ENCODE assay signal across 9 mouse cellular contexts in the genomic region with DNA sequence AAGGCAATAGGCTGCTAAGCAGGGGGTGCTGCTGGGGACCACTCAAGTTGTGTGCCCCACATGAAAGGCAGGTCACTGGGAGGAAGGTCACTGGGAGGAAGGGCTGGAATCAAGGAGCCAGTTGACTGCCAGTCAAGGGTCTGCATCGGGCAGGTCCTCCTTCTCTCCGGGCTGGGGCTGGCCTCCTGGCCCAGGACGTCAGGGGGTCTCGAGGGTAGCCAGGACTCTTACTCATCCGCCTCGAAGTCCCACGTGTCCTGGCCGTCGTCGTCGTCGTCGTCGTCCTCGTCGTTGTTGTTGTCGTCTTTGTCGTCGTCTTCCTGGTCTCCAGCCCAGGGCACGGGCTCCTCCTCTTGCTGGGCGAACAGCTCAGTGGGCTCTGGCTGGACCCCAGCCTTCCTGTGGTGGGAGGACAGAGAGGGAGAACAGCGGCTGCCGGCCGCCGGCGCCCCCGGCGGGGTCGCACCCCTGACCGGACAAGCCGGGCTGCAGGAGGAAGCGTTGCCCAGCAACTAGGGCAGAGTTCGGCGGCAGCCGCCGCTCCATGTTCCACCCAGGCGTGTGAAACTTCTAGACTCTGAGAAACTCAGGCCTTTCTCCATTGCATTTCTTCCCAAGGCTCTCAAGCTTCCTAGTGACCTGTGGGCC. TPM values are rescaled to one million over a fixed set of nuclear protein-coding genes. Genes with fewer than 3 reads are reported as not detected.
DNase-seq lines count a peak whose midpoint lies in the region; ATAC-seq and TF ChIP-seq lines count a peak whose summit lies in the region.
"Had no signal": no experiment of that assay in that cellular context is flagged by ENCODE, and none has a peak within 500 bp of the region (broad histone marks: within the 10 kb centered on the region; RNA-seq: fewer than 3 reads in every experiment).

No protein-coding gene starts in this region.

- peak overlapping the region; percentile 19 for H3K4me3 ChIP-seq in lung, adult 2 months (replicated peaks; ENCODE audit: extremely low read depth, low read depth, low read length)
- peak overlapping the region; percentile 22 for H3K4me3 ChIP-seq in embryonic facial prominence, embryonic 13.5 days
- H3K4me3 ChIP-seq in hindbrain, embryonic 15.5 days = peak overlapping the region; percentile 27
- H3K4me3 ChIP-seq in liver, embryonic 12.5 days = peak overlapping the region; percentile 33
- H3K4me3 ChIP-seq: megakaryocyte, embryonic 14.5 days had no signal

- no peaks in the 10 kb centered on the region for H3K27me3 ChIP-seq in embryonic facial prominence, embryonic 13.5 days
- no peaks in the 10 kb centered on the region for H3K27me3 ChIP-seq in hindbrain, embryonic 15.5 days
- peaks cover 21% of the 10 kb centered on the region for H3K27me3 ChIP-seq in liver, embryonic 12.5 days (replicated peaks)

- no peaks in the 10 kb centered on the region for H3K9me3 ChIP-seq in embryonic facial prominence, embryonic 13.5 days
- no peaks in the 10 kb centered on the region for H3K9me3 ChIP-seq in hindbrain, embryonic 15.5 days
- no peaks in the 10 kb centered on the region for H3K9me3 ChIP-seq in liver, embryonic 12.5 days (replicated peaks)
- H3K9me3 ChIP-seq: megakaryocyte, embryonic 14.5 days had no signal

- no peaks in the 10 kb centered on the region for H3K36me3 ChIP-seq in embryonic facial prominence, embryonic 13.5 days
- H3K36me3 ChIP-seq in hindbrain, embryonic 15.5 days = no peaks in the 10 kb centered on the region
- no peaks in the 10 kb centered on the region for H3K36me3 ChIP-seq in liver, embryonic 12.5 days

- peak overlapping the region; percentile 55 for H3K4me2 ChIP-seq in embryonic facial prominence, embryonic 13.5 days
- peak overlapping the region; percentile 59 for H3K4me2 ChIP-seq in hindbrain, embryonic 15.5 days
- H3K4me2 ChIP-seq in liver, embryonic 12.5 days = peak overlapping the region; percentile 62

- no peak for TF ChIP-seq POLR2A in lung, adult 2 months (IDR thresholded peaks at IDR 0.05; ENCODE audit: borderline replicate concordance, extremely low read depth, low read depth, low read length)

- ATAC-seq in embryonic facial prominence, embryonic 13.5 days (ENCODE audit: insufficient number of reproducible peaks, insufficient read depth, low FRiP score, low TSS enrichment, low read depth) = no peak
- ATAC-seq in hindbrain, embryonic 15.5 days (ENCODE audit: low FRiP score, low read depth) = peak; percentile 65; the same call in 1 of the 2 replicates
- no peak for ATAC-seq in liver, embryonic 12.5 days

- no peak overlapping the region for H3K27ac ChIP-seq in embryonic facial prominence, embryonic 13.5 days
- no peak overlapping the region for H3K27ac ChIP-seq in hindbrain, embryonic 15.5 days (replicated peaks)
- no peak overlapping the region for H3K27ac ChIP-seq in liver, embryonic 12.5 days

- DNase-seq in lung, adult 2 months = no peak
- DNase-seq in lung, postnatal 25 days (ENCODE audit: low spot score) = no peak
- DNase-seq in retina, postnatal 1 day = peak; percentile 50
- DNase-seq in layer of hippocampus, postnatal 25 days (ENCODE audit: extremely low spot score in 1 of 2, low spot score in 1 of 2) = no peak
- no peak for DNase-seq in right cerebral cortex, adult 2 months (ENCODE audit: low spot score in 2 of 2)

- TF ChIP-seq CTCF in lung, adult 2 months (IDR thresholded peaks at IDR 0.05; ENCODE audit: insufficient read depth, low read length) = no peak

- peaks cover 2% of the 10 kb centered on the region for H3K4me1 ChIP-seq in lung, adult 2 months (ENCODE audit: control insufficient read depth, insufficient read depth, low read length)
- peaks cover 5% of the 10 kb centered on the region; the same call in 1 of the 2 replicates for H3K4me1 ChIP-seq in embryonic facial prominence, embryonic 13.5 days
- peaks cover 8% of the 10 kb centered on the region; the same call in 1 of the 2 replicates for H3K4me1 ChIP-seq in hindbrain, embryonic 15.5 days (replicated peaks)
- peaks cover 9% of the 10 kb centered on the region for H3K4me1 ChIP-seq in liver, embryonic 12.5 days

- WGBS in lung, adult 2 months = 12% methylated on average over 37 of the region's 37 CpGs
- 42% methylated on average over 37 of the region's 37 CpGs for WGBS in embryonic facial prominence, embryonic 13.5 days
- 30% methylated on average over 37 of the region's 37 CpGs for WGBS in hindbrain, embryonic 15.5 days
- WGBS in liver, embryonic 12.5 days (ENCODE audit: insufficient replicate concordance) = 18% methylated on average over 34 of the region's 37 CpGs

- H3K9ac ChIP-seq in embryonic facial prominence, embryonic 13.5 days = peak overlapping the region; percentile 57
- no peak overlapping the region for H3K9ac ChIP-seq in hindbrain, embryonic 15.5 days
- H3K9ac ChIP-seq in liver, embryonic 12.5 days = no peak overlapping the region

RNA-seq across cellular contexts. Expression of gene Fam217a, which starts 7.5 kb away (rescaled TPM):
- polyA plus RNA-seq in lung, adult 2 months (2012; rRNA removed) = 0.11 TPM in 1 of 2 replicates, not detected in the other
- polyA plus RNA-seq in embryonic facial prominence, embryonic 13.5 days (2015; fragmentation: Nextera tagmentation; extraction: Ambion mirVana) = 0.73 and 0.87 TPM in 2 replicates
- polyA plus RNA-seq in hindbrain, embryonic 15.5 days (2015; fragmentation: Nextera tagmentation; extraction: Ambion mirVana) = 0.82 and 0.98 TPM in 2 replicates
- 0.51 and 0.66 TPM in 2 replicates for polyA plus RNA-seq in liver, embryonic 12.5 days (2016; fragmentation: Nextera tagmentation; extraction: Ambion mirVana)
- total RNA-seq in layer of hippocampus, postnatal 25 days (2021) = under 1 TPM; 0.30 to 0.87 TPM

RNA-seq across cellular contexts. Expression of gene 4933417A18Rik, which starts 7.6 kb away (rescaled TPM):
- polyA plus RNA-seq in lung, adult 2 months (2012; rRNA removed) = not detected in 2 replicates
- not detected in 2 replicates for polyA plus RNA-seq in embryonic facial prominence, embryonic 13.5 days (2015; fragmentation: Nextera tagmentation; extraction: Ambion mirVana)
- polyA plus RNA-seq in hindbrain, embryonic 15.5 days (2015; fragmentation: Nextera tagmentation; extraction: Ambion mirVana) = not detected in 2 replicates
- not detected in 2 replicates for polyA plus RNA-seq in liver, embryonic 12.5 days (2016; fragmentation: Nextera tagmentation; extraction: Ambion mirVana)
- not detected for total RNA-seq in layer of hippocampus, postnatal 25 days (2021)

RNA-seq across cellular contexts. Expression of gene Prpf4b, which starts 41.5 kb away (rescaled TPM):
- polyA plus RNA-seq in lung, adult 2 months (2012; rRNA removed) = 10.3 and 19.7 TPM in 2 replicates
- polyA plus RNA-seq in embryonic facial prominence, embryonic 13.5 days (2015; fragmentation: Nextera tagmentation; extraction: Ambion mirVana) = 95.6 and 101 TPM in 2 replicates
- polyA plus RNA-seq in hindbrain, embryonic 15.5 days (2015; fragmentation: Nextera tagmentation; extraction: Ambion mirVana) = 56.8 and 60.6 TPM in 2 replicates
- polyA plus RNA-seq in liver, embryonic 12.5 days (2016; fragmentation: Nextera tagmentation; extraction: Ambion mirVana) = 55.8 and 57.2 TPM in 2 replicates
- total RNA-seq in layer of hippocampus, postnatal 25 days (2021) = 10 to 100 TPM; 80.8 to 98.2 TPM

RNA-seq across cellular contexts. Expression of gene Eci3, which starts 47.0 kb away (rescaled TPM):
- not detected in 2 replicates for polyA plus RNA-seq in lung, adult 2 months (2012; rRNA removed)
- 1.00 and 1.7 TPM in 2 replicates for polyA plus RNA-seq in embryonic facial prominence, embryonic 13.5 days (2015; fragmentation: Nextera tagmentation; extraction: Ambion mirVana)
- 0.78 and 0.90 TPM in 2 replicates for polyA plus RNA-seq in hindbrain, embryonic 15.5 days (2015; fragmentation: Nextera tagmentation; extraction: Ambion mirVana)
- 0.17 TPM in 1 of 2 replicates, not detected in the other for polyA plus RNA-seq in liver, embryonic 12.5 days (2016; fragmentation: Nextera tagmentation; extraction: Ambion mirVana)
- total RNA-seq in layer of hippocampus, postnatal 25 days (2021) = under 1 TPM; 0.54 to 0.89 TPM
